Mouse (Mus musculus): ENCODE measurements around the gene Cenpn.

GRCm38 (mm10) chr8:116935506-116935905 lies 14.0 kb downstream of the Cenpn start:
- TF ChIP-seq POLR2A (IDR thresholded peaks at IDR 0.05; ENCODE audit: borderline replicate concordance, insufficient read depth, low read length) = no peak
- TF ChIP-seq CTCF (IDR thresholded peaks at IDR 0.05; ENCODE audit: borderline replicate concordance, insufficient read depth, low read depth, low read length) = no peak

Measured in cerebellum, adult 2 months (tissue).